Mouse (Mus musculus) megakaryocyte, embryonic 14.5 days (primary cell): ENCODE results near the gene Smarca2. TPM values are rescaled to one million over a fixed set of nuclear protein-coding genes. Genes with fewer than 3 reads are reported as not detected.

Source experiments
- H3K27me3 ChIP-seq: replicated peaks from 2 replicates; pipeline ENCODE3; 2012; ENCODE audit warnings: inconsistent platforms
- H3K36me3 ChIP-seq: replicated peaks from 2 replicates; pipeline ENCODE3; 2012; ENCODE audit warnings: low read length, inconsistent platforms, mixed read lengths
- H3K4me1 ChIP-seq: 2 replicates; pipeline ENCODE4 v1.6.1; 2012; ENCODE audit warnings: inconsistent platforms
- H3K4me3 ChIP-seq: replicated peaks from 2 replicates; pipeline ENCODE3; 2012; ENCODE audit warnings: moderate library complexity, mild to moderate bottlenecking, inconsistent platforms
- H3K9me3 ChIP-seq: 2 replicates; pipeline ENCODE4 v1.6.1; 2012; ENCODE audit warnings: inconsistent platforms
- FLI1 ChIP-seq: IDR thresholded peaks from 2 replicates; pipeline ENCODE4 v1.6.1; 2012; ENCODE audit warnings: low read length, inconsistent platforms, mixed read lengths
- GATA1 ChIP-seq: IDR thresholded peaks from 3 replicates; pipeline ENCODE4 v1.6.1; 2012; ENCODE audit warnings: mixed read lengths, low read length, inconsistent platforms, borderline replicate concordance
- polyA plus RNA-seq: library from polyadenylated mRNA; stranded (reverse); fragments of >175 nt; gene quantifications from 2 replicates; pipeline ENCODE4 v1.2.3, GENCODE M21; 2012; ENCODE audit warnings: low replicate concordance; ENCODE audit not compliant: insufficient read depth

Smarca2 gene
- polyA plus RNA-seq, 1 experiment: 16.0 TPM

- Histone ChIP-seq H3K4me1 (no peaks in the 10 kb centered on the region), H3K4me3 (no peak overlapping the region), H3K9me3 (no peaks in the 10 kb centered on the region), H3K36me3 (peaks cover 94% of the 10 kb centered on the region), H3K27me3 (no peaks in the 10 kb centered on the region)
- no peak for TF ChIP-seq GATA1
- TF ChIP-seq FLI1: no peak
These were observed 77.9 kb downstream of the Smarca2 start for GRCm38 (mm10) chr19:26682731-26683130.

- Histone ChIP-seq H3K4me3 (no peak overlapping the region), H3K9me3 (no peaks in the 10 kb centered on the region), H3K36me3 (peaks cover 94% of the 10 kb centered on the region), H3K27me3 (no peaks in the 10 kb centered on the region), H3K4me1 (no peaks in the 10 kb centered on the region)
- TF ChIP-seq FLI1 (no peak), GATA1 (no peak)
These were observed 78.9 kb downstream of the Smarca2 start for GRCm38 (mm10) chr19:26683731-26684130.

- Histone ChIP-seq H3K9me3 (no peaks in the 10 kb centered on the region), H3K4me1 (peaks cover 4% of the 10 kb centered on the region; the same call in 1 of the 2 replicates), H3K36me3 (peaks cover 98% of the 10 kb centered on the region), H3K4me3 (no peak overlapping the region), H3K27me3 (no peaks in the 10 kb centered on the region)
- no peak for TF ChIP-seq GATA1
- TF ChIP-seq FLI1: no peak
These were observed 85.7 kb downstream of the Smarca2 start for GRCm38 (mm10) chr19:26690516-26690915.

- 0 out of 2 replicates have a peak, but pooled peaks cover 3% of the 10 kb centered on the region for H3K9me3 ChIP-seq
- H3K4me3 ChIP-seq: no peak overlapping the region
- H3K4me1 ChIP-seq: peaks cover 8% of the 10 kb centered on the region; the same call in 1 of the 2 replicates
- no peaks in the 10 kb centered on the region for H3K27me3 ChIP-seq
- TF ChIP-seq FLI1 (no peak), GATA1 (no peak)
- H3K36me3 ChIP-seq: peaks cover 94% of the 10 kb centered on the region
These were observed 92.3 kb downstream of the Smarca2 start for GRCm38 (mm10) chr19:26697107-26697506.

GRCm38 (mm10) chr19:26704545-26705209 is 99.8 kb downstream of the Smarca2 start:
- H3K4me1 ChIP-seq: peaks cover 30% of the 10 kb centered on the region
- H3K9me3 ChIP-seq: 0 out of 2 replicates have a peak, but pooled peaks cover 3% of the 10 kb centered on the region
- H3K36me3 ChIP-seq: peaks cover 79% of the 10 kb centered on the region
- no peaks in the 10 kb centered on the region for H3K27me3 ChIP-seq
- H3K4me3 ChIP-seq: no peak overlapping the region
- TF ChIP-seq FLI1 (no peak), GATA1 (no peak)

- no peak overlapping the region for H3K4me3 ChIP-seq
- H3K4me1 ChIP-seq: peaks cover 26% of the 10 kb centered on the region
- H3K36me3 ChIP-seq: peaks cover 67% of the 10 kb centered on the region
- no peak for TF ChIP-seq FLI1
- TF ChIP-seq GATA1: no peak
- H3K9me3 ChIP-seq: no peaks in the 10 kb centered on the region
- H3K27me3 ChIP-seq: no peaks in the 10 kb centered on the region
These were observed 102.1 kb downstream of the Smarca2 start for GRCm38 (mm10) chr19:26706910-26707309.

GRCm38 (mm10) chr19:26709095-26709494 is 104.2 kb downstream of the Smarca2 start:
- TF ChIP-seq FLI1 (no peak), GATA1 (no peak)
- H3K4me1 ChIP-seq: peaks cover 26% of the 10 kb centered on the region
- no peak overlapping the region for H3K4me3 ChIP-seq
- H3K9me3 ChIP-seq: no peaks in the 10 kb centered on the region
- H3K27me3 ChIP-seq: no peaks in the 10 kb centered on the region
- H3K36me3 ChIP-seq: peaks cover 68% of the 10 kb centered on the region

- Histone ChIP-seq H3K27me3 (no peaks in the 10 kb centered on the region), H3K4me1 (peaks cover 17% of the 10 kb centered on the region), H3K36me3 (peaks cover 71% of the 10 kb centered on the region), H3K4me3 (no peak overlapping the region), H3K9me3 (no peaks in the 10 kb centered on the region)
- TF ChIP-seq GATA1: no peak
- no peak for TF ChIP-seq FLI1
These were observed 106.4 kb downstream of the Smarca2 start for GRCm38 (mm10) chr19:26711268-26711667.

- Histone ChIP-seq H3K9me3 (no peaks in the 10 kb centered on the region), H3K36me3 (peaks cover 82% of the 10 kb centered on the region), H3K27me3 (no peaks in the 10 kb centered on the region), H3K4me1 (no peaks in the 10 kb centered on the region), H3K4me3 (no peak overlapping the region)
- TF ChIP-seq FLI1 (no peak), GATA1 (no peak)
These were observed 111.4 kb downstream of the Smarca2 start for GRCm38 (mm10) chr19:26716217-26716616.

GRCm38 (mm10) chr19:26718221-26718620 is 113.4 kb downstream of the Smarca2 start:
- Histone ChIP-seq H3K36me3 (peaks cover 92% of the 10 kb centered on the region), H3K4me3 (no peak overlapping the region), H3K4me1 (no peaks in the 10 kb centered on the region), H3K27me3 (no peaks in the 10 kb centered on the region), H3K9me3 (no peaks in the 10 kb centered on the region)
- TF ChIP-seq GATA1: no peak
- no peak for TF ChIP-seq FLI1
